ENCODE assay signal across 10 mouse cellular contexts in genomic region chr5:120706976-120707375, GRCm38 (mm10). TPM values are rescaled to one million over a fixed set of nuclear protein-coding genes. Genes with fewer than 3 reads are reported as not detected.
DNase-seq lines count a peak whose midpoint lies in the region; ATAC-seq and TF ChIP-seq lines count a peak whose summit lies in the region.
"Had no signal": no experiment of that assay in that cellular context is flagged by ENCODE, and none has a peak within 500 bp of the region (broad histone marks: within the 10 kb centered on the region; RNA-seq: fewer than 3 reads in every experiment).

No protein-coding gene starts in this region.

- H3K4me2 ChIP-seq in intestine, embryonic 14.5 days (ENCODE audit: low read length): peak overlapping the region; percentile 34
- H3K4me2 ChIP-seq in intestine, embryonic 16.5 days (ENCODE audit: low read depth, low read length): no peak overlapping the region
- peak overlapping the region; percentile 48 for H3K4me2 ChIP-seq in limb, embryonic 13.5 days (replicated peaks)
- H3K4me2 ChIP-seq in lung, postnatal 0 days (replicated peaks; ENCODE audit: low read depth, low read length): no peak overlapping the region
- H3K4me2 ChIP-seq: liver, embryonic 13.5 days had no signal

- H3K27me3 ChIP-seq in intestine, embryonic 14.5 days (replicated peaks; ENCODE audit: control insufficient read depth, insufficient read depth, low read length): peaks cover 27% of the 10 kb centered on the region
- peaks cover 33% of the 10 kb centered on the region for H3K27me3 ChIP-seq in intestine, embryonic 16.5 days (replicated peaks; ENCODE audit: control insufficient read depth, insufficient read depth, low read length)
- H3K27me3 ChIP-seq in E14TG2a.4 (ENCODE audit: insufficient read depth, low read length): peaks cover 38% of the 10 kb centered on the region
- H3K27me3 ChIP-seq in forebrain, embryonic 10.5 days (ENCODE audit: poor library complexity, severe bottlenecking): peaks cover 95% of the 10 kb centered on the region
- peaks cover 78% of the 10 kb centered on the region for H3K27me3 ChIP-seq in limb, embryonic 13.5 days
- H3K27me3 ChIP-seq in lung, postnatal 0 days (replicated peaks; ENCODE audit: insufficient read depth, low read length): peaks cover 21% of the 10 kb centered on the region

- TF ChIP-seq CTCF in E14TG2a.4 (conservative IDR thresholded peaks at IDR 0.05; ENCODE audit: low read length): no peak
- TF ChIP-seq CTCF in lung, postnatal 0 days (IDR thresholded peaks at IDR 0.05): no peak

- no peaks in the 10 kb centered on the region for H3K36me3 ChIP-seq in intestine, embryonic 14.5 days (ENCODE audit: control insufficient read depth, insufficient read depth, low read length)
- no peaks in the 10 kb centered on the region for H3K36me3 ChIP-seq in intestine, embryonic 16.5 days (ENCODE audit: control insufficient read depth, insufficient read depth, low read length)
- no peaks in the 10 kb centered on the region for H3K36me3 ChIP-seq in E14TG2a.4 (ENCODE audit: insufficient read depth, low read length)
- no peaks in the 10 kb centered on the region for H3K36me3 ChIP-seq in forebrain, embryonic 10.5 days (replicated peaks)
- H3K36me3 ChIP-seq in limb, embryonic 13.5 days: no peaks in the 10 kb centered on the region
- H3K36me3 ChIP-seq in lung, postnatal 0 days (ENCODE audit: insufficient read depth, low read length): no peaks in the 10 kb centered on the region
- H3K36me3 ChIP-seq: liver, embryonic 13.5 days had no signal

- ATAC-seq in intestine, embryonic 14.5 days (replicated peaks; ENCODE audit: low FRiP score, low TSS enrichment, low read depth): no peak
- no peak for ATAC-seq in intestine, embryonic 16.5 days
- no peak for ATAC-seq in limb, embryonic 13.5 days (ENCODE audit: low FRiP score, low read depth)
- no peak for ATAC-seq in lung, postnatal 0 days

- WGBS in intestine, embryonic 14.5 days: 44% methylated on average over 13 of the region's 13 CpGs
- 42% methylated on average over 13 of the region's 13 CpGs for WGBS in intestine, embryonic 16.5 days
- 41% methylated on average over 13 of the region's 13 CpGs for WGBS in forebrain, embryonic 10.5 days
- 42% methylated on average over 13 of the region's 13 CpGs for WGBS in limb, embryonic 13.5 days
- WGBS in lung, postnatal 0 days: 44% methylated on average over 13 of the region's 13 CpGs

- no peaks in the 10 kb centered on the region for H3K9me3 ChIP-seq in intestine, embryonic 14.5 days (ENCODE audit: control insufficient read depth, low read length)
- no peaks in the 10 kb centered on the region for H3K9me3 ChIP-seq in intestine, embryonic 16.5 days (ENCODE audit: control insufficient read depth, low read length)
- H3K9me3 ChIP-seq in E14TG2a.4 (ENCODE audit: low read length): no peaks in the 10 kb centered on the region
- no peaks in the 10 kb centered on the region for H3K9me3 ChIP-seq in forebrain, embryonic 10.5 days
- no peaks in the 10 kb centered on the region for H3K9me3 ChIP-seq in limb, embryonic 13.5 days
- no peaks in the 10 kb centered on the region for H3K9me3 ChIP-seq in lung, postnatal 0 days (ENCODE audit: low read length)
- H3K9me3 ChIP-seq: liver, embryonic 13.5 days had no signal

- H3K27ac ChIP-seq in intestine, embryonic 14.5 days (ENCODE audit: low read depth): no peak overlapping the region
- H3K27ac ChIP-seq in intestine, embryonic 16.5 days (ENCODE audit: low read length): no peak overlapping the region
- H3K27ac ChIP-seq in forebrain, embryonic 10.5 days: peak overlapping the region; percentile 80
- H3K27ac ChIP-seq in limb, embryonic 13.5 days: no peak overlapping the region
- no peak overlapping the region for H3K27ac ChIP-seq in lung, postnatal 0 days (ENCODE audit: low read length)
- H3K27ac ChIP-seq: liver, embryonic 13.5 days had no signal

- DNase-seq in intestine, embryonic 14.5 days (ENCODE audit: low spot score): no peak
- no peak for DNase-seq in forebrain, embryonic 10.5 days (ENCODE audit: extremely low spot score, low spot score)
- no peak for DNase-seq in lung, postnatal 0 days (ENCODE audit: low spot score)
- DNase-seq in cerebellum, postnatal 14 days: no peak
- DNase-seq in adrenal gland, adult 18-20 months (ENCODE audit: low spot score in 2 of 2): no peak
- DNase-seq: heart, postnatal 4 days; liver, embryonic 13.5 days had no signal

- H3K4me1 ChIP-seq in intestine, embryonic 14.5 days (replicated peaks; ENCODE audit: control insufficient read depth, insufficient read depth, low read length): peaks cover 7% of the 10 kb centered on the region
- peaks cover 15% of the 10 kb centered on the region for H3K4me1 ChIP-seq in intestine, embryonic 16.5 days (ENCODE audit: control insufficient read depth, insufficient read depth, low read length)
- peaks cover 88% of the 10 kb centered on the region for H3K4me1 ChIP-seq in E14TG2a.4 (replicated peaks; ENCODE audit: low read depth, low read length)
- H3K4me1 ChIP-seq in forebrain, embryonic 10.5 days: peaks cover 57% of the 10 kb centered on the region
- H3K4me1 ChIP-seq in limb, embryonic 13.5 days: peaks cover 41% of the 10 kb centered on the region
- H3K4me1 ChIP-seq in lung, postnatal 0 days (ENCODE audit: insufficient read depth, low read depth, low read length): no peaks in the 10 kb centered on the region
- H3K4me1 ChIP-seq: liver, embryonic 13.5 days had no signal

- H3K4me3 ChIP-seq in intestine, embryonic 14.5 days (ENCODE audit: low read depth, low read length): no peak overlapping the region
- no peak overlapping the region for H3K4me3 ChIP-seq in intestine, embryonic 16.5 days (ENCODE audit: low read length)
- peak overlapping the region; percentile 35 for H3K4me3 ChIP-seq in E14TG2a.4 (replicated peaks; ENCODE audit: low read length)
- H3K4me3 ChIP-seq in forebrain, embryonic 10.5 days: peak overlapping the region; percentile 50
- H3K4me3 ChIP-seq in limb, embryonic 13.5 days: peak overlapping the region; percentile 22; the same call in 1 of the 2 replicates
- H3K4me3 ChIP-seq in lung, postnatal 0 days (ENCODE audit: low read depth, low read length): no peak overlapping the region
- H3K4me3 ChIP-seq: liver, embryonic 13.5 days had no signal

- TF ChIP-seq EP300 in lung, postnatal 0 days (IDR thresholded peaks at IDR 0.05): no peak

- no peak overlapping the region for H3K9ac ChIP-seq in intestine, embryonic 14.5 days (ENCODE audit: low read length)
- H3K9ac ChIP-seq in intestine, embryonic 16.5 days (ENCODE audit: low read depth, low read length): no peak overlapping the region
- H3K9ac ChIP-seq in limb, embryonic 13.5 days: no peak overlapping the region
- no peak overlapping the region for H3K9ac ChIP-seq in lung, postnatal 0 days (replicated peaks; ENCODE audit: low read depth)
- H3K9ac ChIP-seq: liver, embryonic 13.5 days had no signal

RNA-seq across cellular contexts. Expression of gene Dtx1, which starts 4.8 kb away (rescaled TPM):
- polyA plus RNA-seq in intestine, embryonic 14.5 days (2014; fragmentation: Nextera tagmentation; extraction: Ambion mirVana): 3.7 and 4.0 TPM in 2 replicates
- polyA plus RNA-seq in intestine, embryonic 16.5 days (2015; fragmentation: Nextera tagmentation; extraction: Ambion mirVana): 2.2 and 3.0 TPM in 2 replicates
- 1.3 and 2.0 TPM in 2 replicates for polyA plus RNA-seq in forebrain, embryonic 10.5 days (2016; fragmentation: Nextera tagmentation; extraction: Ambion mirVana)
- polyA plus RNA-seq in limb, embryonic 13.5 days (2015; fragmentation: Nextera tagmentation; extraction: Ambion mirVana): 5.1 and 5.6 TPM in 2 replicates
- polyA plus RNA-seq in lung, postnatal 0 days (2015; fragmentation: Nextera tagmentation; extraction: Ambion mirVana): 0.48 and 0.70 TPM in 2 replicates
- total RNA-seq in adrenal gland, adult 18-20 months (2021): 10 to 100 TPM in 1 of 2 experiments, 1 to 10 TPM in 1; 6.0 to 12.3 TPM

RNA-seq across cellular contexts. Expression of gene Oas2, which starts 42.7 kb away (rescaled TPM):
- polyA plus RNA-seq in intestine, embryonic 14.5 days (2014; fragmentation: Nextera tagmentation; extraction: Ambion mirVana): 0.26 and 0.50 TPM in 2 replicates
- polyA plus RNA-seq in intestine, embryonic 16.5 days (2015; fragmentation: Nextera tagmentation; extraction: Ambion mirVana): 0.23 and 0.29 TPM in 2 replicates
- polyA plus RNA-seq in forebrain, embryonic 10.5 days (2016; fragmentation: Nextera tagmentation; extraction: Ambion mirVana): 0.11 TPM in 1 of 2 replicates, not detected in the other
- polyA plus RNA-seq in limb, embryonic 13.5 days (2015; fragmentation: Nextera tagmentation; extraction: Ambion mirVana): 0.22 TPM in 2 replicates
- 0.21 and 0.31 TPM in 2 replicates for polyA plus RNA-seq in lung, postnatal 0 days (2015; fragmentation: Nextera tagmentation; extraction: Ambion mirVana)
- 1 to 10 TPM in 1 of 2 experiments, under 1 TPM in 1; 0.99 to 1.1 TPM for total RNA-seq in adrenal gland, adult 18-20 months (2021)

RNA-seq across cellular contexts. Expression of gene Rasal1, which starts 58.4 kb away (rescaled TPM):
- 0.15 and 0.50 TPM in 2 replicates for polyA plus RNA-seq in intestine, embryonic 14.5 days (2014; fragmentation: Nextera tagmentation; extraction: Ambion mirVana)
- 1.8 and 1.9 TPM in 2 replicates for polyA plus RNA-seq in intestine, embryonic 16.5 days (2015; fragmentation: Nextera tagmentation; extraction: Ambion mirVana)
- 0.21 and 0.24 TPM in 2 replicates for polyA plus RNA-seq in forebrain, embryonic 10.5 days (2016; fragmentation: Nextera tagmentation; extraction: Ambion mirVana)
- 0.70 and 0.78 TPM in 2 replicates for polyA plus RNA-seq in limb, embryonic 13.5 days (2015; fragmentation: Nextera tagmentation; extraction: Ambion mirVana)
- polyA plus RNA-seq in lung, postnatal 0 days (2015; fragmentation: Nextera tagmentation; extraction: Ambion mirVana): not detected in 2 replicates
- 10 to 100 TPM in 1 of 2 experiments, 1 to 10 TPM in 1; 4.3 to 14.1 TPM for total RNA-seq in adrenal gland, adult 18-20 months (2021)

Comparison
In these comparisons a context has a peak if more than half of its experiments do, and no peak if none do; other contexts are left out.
1. H3K4me2 ChIP-seq: peak in intestine, embryonic 14.5 days (single experiment) and limb, embryonic 13.5 days (single experiment); none in intestine, embryonic 16.5 days (single experiment) and lung, postnatal 0 days (single experiment).
2. H3K4me3 ChIP-seq: peak in E14TG2a.4 (single experiment), forebrain, embryonic 10.5 days (single experiment) and limb, embryonic 13.5 days (single experiment); none in intestine, embryonic 14.5 days (single experiment), intestine, embryonic 16.5 days (single experiment) and lung, postnatal 0 days (single experiment).